Mouse (Mus musculus): ENCODE results near the gene Adam19. TPM values are rescaled to one million over a fixed set of nuclear protein-coding genes. Genes with fewer than 3 reads are reported as not detected.

The Adam19 gene
- total and polyA plus RNA-seq, 3 experiments: 3.0 to 9.0 (median 4.5) TPM

- H3K9ac ChIP-seq (ENCODE audit: insufficient read depth, low read depth): no peak overlapping the region
- H3K4me2 ChIP-seq (ENCODE audit: insufficient read depth, low read depth, poor library complexity, severe bottlenecking): no peak overlapping the region
- H3K4me3 ChIP-seq (replicated peaks in 1 of 3; ENCODE audit: low read depth in 2 of 3, low read length in 2 of 3, poor library complexity in 1 of 3): no peak overlapping the region
- dilution Hi-C loops (cut with MboI; ENCODE audit: extremely low pct_ligation_motif_present, extremely low pct_unique_long_range_greater_than_20kb, low sequenced_read_pairs) (no loop called here), in situ Hi-C loops (cut with MboI; ENCODE audit: low pct_ligation_motif_present, low pct_unique_long_range_greater_than_20kb, low sequenced_read_pairs) (no loop called here)
- DNase-seq (ENCODE audit: extremely low read depth): no peak
- TF ChIP-seq ZC3H11A (IDR thresholded peaks at IDR 0.05; ENCODE audit: low read depth, low read length) (no peak), POLR2AphosphoS2 (IDR thresholded peaks at IDR 0.05; ENCODE audit: low read depth, low read length) (no peak), ZKSCAN1 (IDR thresholded peaks at IDR 0.05; ENCODE audit: borderline replicate concordance, low read depth, low read length) (no peak), TCF12 (IDR thresholded peaks at IDR 0.05; ENCODE audit: low read depth, low read length) (no peak), IRF4 (IDR thresholded peaks at IDR 0.05; ENCODE audit: low read depth, low read length) (no peak), GABPA (IDR thresholded peaks at IDR 0.05; ENCODE audit: insufficient replicate concordance, low read depth, low read length) (no peak), POLR2A (IDR thresholded peaks at IDR 0.05; ENCODE audit: low read depth, low read length) (no peak), MEF2A (IDR thresholded peaks at IDR 0.05; ENCODE audit: borderline replicate concordance, low read depth, low read length) (no peak), MYC (IDR thresholded peaks at IDR 0.05; ENCODE audit: low read depth, low read length) (no peak), NELFE (IDR thresholded peaks at IDR 0.05; ENCODE audit: low read depth, low read length) (no peak), CTCF (conservative IDR thresholded peaks at IDR 0.05 in 1 of 2, IDR thresholded peaks at IDR 0.05 in 1 of 2; ENCODE audit: low read depth in 2 of 2, low read length in 2 of 2) (no peak), SIN3A (IDR thresholded peaks at IDR 0.05; ENCODE audit: low read length) (no peak), ELF1 (IDR thresholded peaks at IDR 0.05; ENCODE audit: low read depth, low read length) (no peak), TBP (conservative IDR thresholded peaks at IDR 0.05; ENCODE audit: low read depth, low read length) (no peak), MAFK (IDR thresholded peaks at IDR 0.05; ENCODE audit: insufficient replicate concordance, low read length) (no peak), USF1 (IDR thresholded peaks at IDR 0.05; ENCODE audit: low read depth, low read length) (no peak)
- no peaks in the 10 kb centered on the region for H3K36me3 ChIP-seq (replicated peaks in 1 of 2; ENCODE audit: control insufficient read depth in 1 of 2, insufficient read depth in 1 of 2, low read length in 1 of 2)
- H3K4me1 ChIP-seq (ENCODE audit: control insufficient read depth in 1 of 2, insufficient read depth in 2 of 2): peaks cover 0 to 4% of the 10 kb centered on the region in 2 experiments; a peak in 2 of 4 replicates
- H3K9me3 ChIP-seq (replicated peaks; ENCODE audit: low read length): no peaks in the 10 kb centered on the region
- no peaks in the 10 kb centered on the region for H3K79me2 ChIP-seq (replicated peaks; ENCODE audit: control insufficient read depth, extremely low read depth, insufficient read depth, poor library complexity, severe bottlenecking)
- H3K27me3 ChIP-seq (replicated peaks): no peaks in the 10 kb centered on the region
- no peak overlapping the region for H3K27ac ChIP-seq (ENCODE audit: insufficient read depth, low read depth)
These were observed 35.5 kb upstream of the Adam19 start for GRCm38 (mm10) chr11:46020246-46020645.

- TF ChIP-seq SIN3A (IDR thresholded peaks at IDR 0.05; ENCODE audit: low read length): no peak
- TF ChIP-seq NELFE (IDR thresholded peaks at IDR 0.05; ENCODE audit: low read depth, low read length): no peak
- no peak for TF ChIP-seq RCOR1 (conservative IDR thresholded peaks at IDR 0.05; ENCODE audit: low read depth, low read length)
- TF ChIP-seq MAFK (IDR thresholded peaks at IDR 0.05; ENCODE audit: insufficient replicate concordance, low read length): no peak
- H3K79me2 ChIP-seq (replicated peaks; ENCODE audit: control insufficient read depth, extremely low read depth, insufficient read depth, poor library complexity, severe bottlenecking): no peaks in the 10 kb centered on the region
- in situ Hi-C loops (cut with MboI; ENCODE audit: low pct_ligation_motif_present, low pct_unique_long_range_greater_than_20kb, low sequenced_read_pairs): no loop called here
These were observed 33.9 kb upstream of the Adam19 start for GRCm38 (mm10) chr11:46021850-46022249.

More at GRCm38 (mm10) chr11:46021850-46022249, 33.9 kb upstream of the Adam19 start:
- Histone ChIP-seq H3K27ac (ENCODE audit: insufficient read depth, low read depth) (no peak overlapping the region), H3K9ac (ENCODE audit: insufficient read depth, low read depth) (no peak overlapping the region), H3K9me3 (replicated peaks; ENCODE audit: low read length) (peaks cover 1% of the 10 kb centered on the region), H3K4me1 (ENCODE audit: control insufficient read depth in 1 of 2, insufficient read depth in 2 of 2) (peaks cover 0 to 4% of the 10 kb centered on the region in 2 experiments; a peak in 2 of 4 replicates), H3K27me3 (replicated peaks) (no peaks in the 10 kb centered on the region), H3K36me3 (replicated peaks in 1 of 2; ENCODE audit: control insufficient read depth in 1 of 2, insufficient read depth in 1 of 2, low read length in 1 of 2) (no peaks in the 10 kb centered on the region), H3K4me3 (replicated peaks in 1 of 3; ENCODE audit: low read depth in 2 of 3, low read length in 2 of 3, poor library complexity in 1 of 3) (no peak overlapping the region), H3K4me2 (ENCODE audit: insufficient read depth, low read depth, poor library complexity, severe bottlenecking) (no peak overlapping the region)
- dilution Hi-C loops (cut with MboI; ENCODE audit: extremely low pct_ligation_motif_present, extremely low pct_unique_long_range_greater_than_20kb, low sequenced_read_pairs): no loop called here
- DNase-seq (ENCODE audit: extremely low read depth): no peak
